Mouse (Mus musculus) erythroblast, embryonic 14.5 days (primary cell): ENCODE measurements around the gene Lrfn3.

ENCODE experiments used
- GATA1 ChIP-seq: IDR thresholded peaks from 2 replicates; pipeline ENCODE4 v1.6.1; 2012; ENCODE audit warnings: low read length, inconsistent platforms, mixed read lengths
- TAL1 ChIP-seq: IDR thresholded peaks from 3 replicates; pipeline ENCODE4 v1.6.1; 2012; ENCODE audit warnings: low read length, inconsistent platforms, mixed read lengths

- no peak for TF ChIP-seq TAL1
- no peak for TF ChIP-seq GATA1
Measured at GRCm38 (mm10) chr7:30324300-30324944, 38.1 kb downstream of the Lrfn3 start.
